Mouse (Mus musculus) heart, adult 2 months (tissue): Measurements from ENCODE around the gene Fbxo40. TPM values are rescaled to one million over a fixed set of nuclear protein-coding genes. Genes with fewer than 3 reads are reported as not detected.

ENCODE experiments used
- DNase-seq, 2 experiments: peaks; one replicate each; pipeline ENCODE4 v3.0.0; 2021
- H3K27ac ChIP-seq: fragments of 200-600 bp; 2 replicates; pipeline ENCODE4 v1.8.1; 2022
- H3K27me3 ChIP-seq: fragments of 200-500 bp; 2 replicates; pipeline ENCODE4 v1.6.1; 2012; ENCODE audit warnings: mild to moderate bottlenecking, low read length, inconsistent platforms, mixed read lengths; ENCODE audit not compliant: control insufficient read depth, insufficient read depth
- H3K36me3 ChIP-seq: fragments of 200-500 bp; 2 replicates; pipeline ENCODE4 v1.6.1; 2012; ENCODE audit warnings: low read length, inconsistent platforms; ENCODE audit not compliant: control insufficient read depth, insufficient read depth
- H3K4me1 ChIP-seq: fragments of 200-500 bp; 2 replicates; pipeline ENCODE4 v1.6.1; 2011; ENCODE audit warnings: low read length; ENCODE audit not compliant: control insufficient read depth, insufficient read depth
- H3K4me3 ChIP-seq: fragments of 200-600 bp; 2 replicates; pipeline ENCODE4 v1.8.1; 2022
- H3K79me2 ChIP-seq: fragments of 200-500 bp; replicated peaks from 2 replicates; pipeline ENCODE4 v1.6.1; 2012; ENCODE audit warnings: mild to moderate bottlenecking, inconsistent platforms, low read length, moderate library complexity, mixed read lengths; ENCODE audit not compliant: control insufficient read depth, insufficient read depth
- H3K9ac ChIP-seq: fragments of 200-500 bp; 2 replicates; pipeline ENCODE4 v1.6.1; 2012; ENCODE audit warnings: low read depth, mild to moderate bottlenecking, control low read depth, inconsistent platforms, low read length, mixed read lengths
- CTCF ChIP-seq: fragments of 200-600 bp; IDR thresholded peaks from 2 replicates; pipeline ENCODE4 v1.8.1; 2022; ENCODE audit warnings: antibody characterized with exemption, mild to moderate bottlenecking, moderate library complexity
- EP300 ChIP-seq: fragments of 200-500 bp; IDR thresholded peaks from 2 replicates; pipeline ENCODE4 v1.6.1; 2011; ENCODE audit warnings: low read depth, low read length, control low read depth; ENCODE audit not compliant: insufficient read depth
- POLR2A ChIP-seq: fragments of 200-500 bp; IDR thresholded peaks from 2 replicates; pipeline ENCODE4 v1.6.1; 2011; ENCODE audit warnings: mild to moderate bottlenecking, low read depth, low read length, control low read depth; ENCODE audit not compliant: insufficient read depth
- WGBS: fragments of 180-500 bp; shearing (Covaris S2); methylation state at CpG from one replicate; pipeline ENCODE4 v1.1.7; 2018; 5-methylcytosine and 5-hydroxymethylcytosine counted together
- intact Hi-C: fragments of 180-260 bp; cut with DNase I; formaldehyde crosslinking; loops from one replicate; pipeline ENCODE4 v1.15.1; 2025
- polyA plus RNA-seq: library from polyadenylated mRNA; depleted of rRNA; stranded (reverse); fragments of >200 nt; gene quantifications from 2 replicates; pipeline ENCODE4 v1.2.3, GENCODE M21; 2012
- total RNA-seq, 2 experiments: library from RNA; stranded (reverse); gene quantifications; 2 replicates each; pipeline ENCODE4 v1.2.3; 2021

The Fbxo40 gene
- total and polyA plus RNA-seq, 3 experiments: 66.5 to 211 (median 191) TPM

DNA sequence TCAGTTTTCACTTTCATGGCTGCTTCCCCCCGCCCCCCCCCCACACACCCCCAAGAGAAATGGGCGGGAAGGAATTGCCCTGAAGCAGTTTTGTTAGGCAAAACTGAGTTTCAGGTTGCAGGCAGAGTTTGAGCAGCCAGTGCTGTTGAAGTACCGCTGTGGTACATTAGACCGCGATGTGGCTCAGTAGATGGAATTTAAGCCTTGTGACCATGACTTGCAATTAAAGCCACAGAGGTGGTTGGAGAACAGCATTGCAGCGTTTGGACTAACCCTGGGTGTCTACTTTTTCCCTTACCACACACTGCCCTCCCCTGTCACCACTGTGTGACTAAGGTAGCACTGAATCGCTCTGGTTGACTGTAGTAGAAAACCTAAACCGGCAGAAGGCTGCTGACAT lies 774 bp downstream of the Fbxo40 start:
- intact Hi-C loops: loop anchor here (2.0 kb wide), 1 partner anchor 45 kb away; no protein-coding TSS in a partner anchor
- Histone ChIP-seq H3K27me3 (no peaks in the 10 kb centered on the region), H3K36me3 (peaks cover 3% of the 10 kb centered on the region; the same call in 1 of the 2 replicates), H3K4me1 (no peaks in the 10 kb centered on the region), H3K9ac (peak overlapping the region; percentile 68), H3K27ac (peak overlapping the region; percentile 93), H3K79me2 (no peaks in the 10 kb centered on the region), H3K4me3 (peak overlapping the region; percentile 53)
- DNase-seq: peak in 1 of 2 experiments; percentile 42
- TF ChIP-seq EP300 (peak; percentile 62; the same call in 1 of the 2 replicates), POLR2A (peak; percentile 71), CTCF (no peak)
- WGBS: 51% methylated on average over 8 of the region's 8 CpGs

DNA sequence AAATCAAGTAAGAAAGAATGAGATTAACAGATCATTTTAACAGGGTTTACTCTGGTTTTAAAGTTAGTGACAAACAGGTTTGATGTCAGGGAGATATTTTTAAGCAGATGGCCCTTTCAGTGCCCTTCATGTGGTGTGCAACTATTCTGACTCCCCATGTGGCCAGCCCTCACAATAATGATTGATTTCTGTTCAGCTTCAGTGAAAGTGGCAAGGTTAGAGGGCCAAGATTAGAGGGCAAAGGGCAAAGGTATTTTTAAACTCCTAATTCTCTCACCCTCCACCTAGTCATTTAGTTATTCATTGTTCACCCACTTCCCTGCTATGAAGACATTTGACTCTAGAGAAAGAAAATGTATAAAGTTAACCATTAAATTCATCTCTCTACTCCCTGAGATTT lies 2.2 kb downstream of the Fbxo40 start:
- peak overlapping the region; percentile 53 for H3K4me3 ChIP-seq

DNA sequence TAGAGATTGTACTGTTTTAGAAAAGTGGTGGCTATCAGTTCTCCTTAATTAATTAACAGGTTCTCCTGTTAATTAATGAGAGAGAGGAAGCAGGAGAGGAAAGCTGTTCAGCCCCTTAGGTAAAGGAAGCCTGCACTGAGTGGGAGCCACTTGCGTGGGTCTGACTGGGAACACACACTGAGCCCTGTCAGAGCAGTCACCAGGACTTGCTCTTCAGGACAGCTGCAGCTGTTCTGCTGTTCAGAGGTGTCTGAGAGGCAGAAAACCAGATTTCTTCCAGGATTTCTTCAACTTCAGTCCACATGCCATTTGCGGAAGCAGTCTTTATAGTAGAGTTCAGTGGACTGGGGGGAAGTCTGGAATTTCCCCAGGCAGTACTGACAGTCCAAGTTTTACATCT lies 2.9 kb downstream of the Fbxo40 start:
- peak overlapping the region; percentile 93 for H3K27ac ChIP-seq
- intact Hi-C loops: no loop called here
- peak overlapping the region; percentile 53 for H3K4me3 ChIP-seq
- WGBS: 47% methylated on average over 2 of the region's 2 CpGs
- no peaks in the 10 kb centered on the region for H3K79me2 ChIP-seq
- H3K27me3 ChIP-seq: no peaks in the 10 kb centered on the region
- H3K36me3 ChIP-seq: peaks cover 10% of the 10 kb centered on the region; the same call in 1 of the 2 replicates
- H3K9ac ChIP-seq: peak overlapping the region; percentile 6; the same call in 1 of the 2 replicates
- no peak for TF ChIP-seq POLR2A
- DNase-seq: no peak
- peaks cover 2% of the 10 kb centered on the region; the same call in 1 of the 2 replicates for H3K4me1 ChIP-seq

More for the DNA sequence above, 2.2 kb downstream of the Fbxo40 start:
- DNase-seq: no peak
- TF ChIP-seq EP300 (no peak), CTCF (no peak), POLR2A (no peak)
- no peaks in the 10 kb centered on the region for H3K27me3 ChIP-seq
- H3K27ac ChIP-seq: peak overlapping the region; percentile 93
- H3K36me3 ChIP-seq: peaks cover 10% of the 10 kb centered on the region; the same call in 1 of the 2 replicates
- no peak overlapping the region; the same call in 1 of the 2 replicates for H3K9ac ChIP-seq
- H3K79me2 ChIP-seq: no peaks in the 10 kb centered on the region
- intact Hi-C loops: loop anchor here (2.0 kb wide), 1 partner anchor 43 kb away; no protein-coding TSS in a partner anchor
- no peaks in the 10 kb centered on the region for H3K4me1 ChIP-seq

DNA sequence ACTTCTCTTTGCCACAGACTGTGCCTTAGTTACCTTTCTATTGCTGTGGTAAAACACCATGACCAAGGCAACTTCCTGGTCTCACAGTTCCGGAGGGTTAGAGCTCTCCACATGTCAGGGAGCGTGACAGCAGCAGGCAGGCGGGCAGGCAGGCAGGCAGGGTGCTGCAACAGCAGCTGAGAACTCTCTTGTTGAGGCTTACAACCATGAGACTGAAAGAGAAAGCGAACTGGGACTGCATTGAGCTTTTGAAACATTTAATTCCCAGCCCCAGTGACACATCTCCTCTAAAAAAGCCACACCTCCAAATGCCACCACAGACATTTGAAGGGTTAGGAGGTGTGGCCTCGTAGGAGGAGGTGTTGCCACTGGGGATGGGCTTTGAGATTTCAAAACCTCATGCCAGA lies 4.6 kb downstream of the Fbxo40 start:
- WGBS: 39% methylated on average over 5 of the region's 5 CpGs
- DNase-seq: peak in 1 of 2 experiments; percentile 50
- Histone ChIP-seq H3K9ac (no peak overlapping the region), H3K27ac (peak overlapping the region; percentile 52), H3K79me2 (no peaks in the 10 kb centered on the region), H3K27me3 (no peaks in the 10 kb centered on the region), H3K36me3 (peaks cover 13% of the 10 kb centered on the region; the same call in 1 of the 2 replicates), H3K4me3 (no peak overlapping the region), H3K4me1 (peaks cover 2% of the 10 kb centered on the region; the same call in 1 of the 2 replicates)
- intact Hi-C loops: no loop called here
- no peak for TF ChIP-seq POLR2A
- TF ChIP-seq EP300: 0 out of 2 replicates have a peak, but pooled peaks have one; percentile 18

DNA sequence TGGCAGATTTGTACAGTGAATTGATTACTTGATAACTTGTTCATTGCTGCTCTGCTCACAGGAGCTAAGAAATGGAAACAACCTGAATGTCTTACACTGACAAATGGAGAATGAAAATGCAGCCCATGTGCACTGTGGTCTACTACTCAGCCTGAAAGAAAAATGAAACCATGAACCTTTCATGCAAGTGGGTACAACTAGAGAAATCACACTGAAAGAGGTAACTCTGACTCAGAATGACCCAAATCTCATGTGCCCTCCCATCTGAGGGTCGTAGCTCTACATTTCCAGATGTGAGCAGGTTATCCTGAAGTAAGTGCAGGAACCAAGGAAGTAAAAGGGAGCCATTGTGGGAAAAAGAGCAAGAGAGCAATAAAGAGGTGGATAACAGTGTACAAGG lies 6.5 kb downstream of the Fbxo40 start:
- 60% methylated on average over 1 of the region's 1 CpGs for WGBS
- no peaks in the 10 kb centered on the region for H3K79me2 ChIP-seq
- no peak for DNase-seq
- H3K27ac ChIP-seq: peak overlapping the region; percentile 58
- no peak overlapping the region for H3K9ac ChIP-seq
- intact Hi-C loops: no loop called here
- TF ChIP-seq EP300 (no peak), POLR2A (no peak), CTCF (no peak)
- peaks cover 13% of the 10 kb centered on the region; the same call in 1 of the 2 replicates for H3K36me3 ChIP-seq
- no peaks in the 10 kb centered on the region for H3K27me3 ChIP-seq
- H3K4me1 ChIP-seq: peaks cover 2% of the 10 kb centered on the region; the same call in 1 of the 2 replicates
- no peak overlapping the region for H3K4me3 ChIP-seq

DNA sequence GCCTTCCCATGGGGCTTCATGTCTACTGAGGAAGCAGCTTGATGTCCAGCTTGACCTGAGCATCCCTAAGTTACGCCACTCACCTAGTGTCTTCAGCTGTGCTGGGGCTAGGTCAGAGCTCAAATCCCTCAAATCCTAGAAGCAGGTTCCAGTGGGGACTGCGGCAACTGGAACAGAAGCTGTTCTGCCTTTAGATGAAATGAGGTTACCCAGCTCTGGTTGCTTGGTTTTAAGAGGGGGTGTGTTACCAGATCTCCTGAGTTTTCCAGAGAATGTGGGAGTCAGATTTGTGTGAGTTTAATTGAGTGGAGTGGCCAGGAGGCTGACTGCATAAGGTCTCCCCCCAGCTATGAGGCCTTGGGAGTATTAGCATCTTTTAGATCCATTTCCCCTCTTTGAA lies 11.1 kb downstream of the Fbxo40 start:
- no peaks in the 10 kb centered on the region for H3K79me2 ChIP-seq
- H3K36me3 ChIP-seq: peaks cover 9% of the 10 kb centered on the region; the same call in 1 of the 2 replicates
- H3K4me3 ChIP-seq: no peak overlapping the region
- WGBS: 92% methylated on average over 2 of the region's 2 CpGs
- no peak for DNase-seq
- H3K9ac ChIP-seq: no peak overlapping the region
- TF ChIP-seq CTCF (no peak), POLR2A (no peak), EP300 (no peak)
- H3K4me1 ChIP-seq: peaks cover 2% of the 10 kb centered on the region; the same call in 1 of the 2 replicates
- H3K27ac ChIP-seq: no peak overlapping the region
- intact Hi-C loops: no loop called here
- no peaks in the 10 kb centered on the region for H3K27me3 ChIP-seq
